Mouse (Mus musculus): ENCODE data around the gene Brd1. TPM values are rescaled to one million over a fixed set of nuclear protein-coding genes. Genes with fewer than 3 reads are reported as not detected.
A peak's percentile ranks its signal among the peaks of the same experiment; 100 is the strongest.
"Not testable (repeated sequence)": the region's sequence is repeated elsewhere in the genome, so short reads cannot be mapped to it uniquely, and the experiment has no call there.

Brd1 gene
- polyA plus RNA-seq, 1 experiment from 2014 or later, result 16.9 TPM

GRCm38 (mm10) chr15:88749617-88750016, 15.6 kb upstream of the Brd1 start:
- H3K9me3 ChIP-seq; H3K4me3 ChIP-seq; DNase-seq (ENCODE audit: low spot score); H3K27me3 ChIP-seq (ENCODE audit: insufficient read depth, poor library complexity, severe bottlenecking); H3K36me3 ChIP-seq; H3K27ac ChIP-seq: not testable (repeated sequence)
- WGBS, result 92% methylated on average over 8 of the region's 8 CpGs
- peaks cover 26% of the 10 kb centered on the region for H3K4me1 ChIP-seq (replicated peaks)

- DNase-seq (ENCODE audit: low spot score), result no peak
- Histone ChIP-seq H3K27me3 (ENCODE audit: insufficient read depth, poor library complexity, severe bottlenecking) (no peaks in the 10 kb centered on the region), H3K27ac (no peak overlapping the region), H3K4me1 (replicated peaks) (peaks cover 12% of the 10 kb centered on the region), H3K4me3 (no peak overlapping the region), H3K36me3 (no peaks in the 10 kb centered on the region), H3K9me3 (no peaks in the 10 kb centered on the region)
- 55% methylated on average over 3 of the region's 3 CpGs for WGBS
Measured at GRCm38 (mm10) chr15:88745926-88746325, 11.9 kb upstream of the Brd1 start.

DNA sequence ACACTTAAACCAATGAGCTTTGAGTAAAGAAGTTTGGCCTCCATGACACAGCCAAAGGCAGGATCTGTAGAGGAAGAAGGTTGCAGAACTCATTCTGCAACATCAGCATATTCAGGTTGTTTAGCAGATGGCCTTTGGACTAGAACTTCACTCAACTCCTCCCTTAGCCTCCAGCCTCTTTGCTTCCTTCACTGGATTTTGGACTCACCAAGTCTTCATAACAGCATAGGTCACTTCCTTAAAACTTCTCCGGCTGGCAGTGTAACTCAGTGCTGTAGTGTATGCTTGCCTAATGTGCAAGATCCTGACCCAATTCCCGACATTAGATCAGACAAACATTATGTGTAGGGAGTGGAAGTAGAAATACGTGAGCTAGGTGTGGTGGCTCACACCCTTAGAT, 11.3 kb upstream of the Brd1 start:
- no peak for DNase-seq (ENCODE audit: low spot score)
- WGBS, result 83% methylated on average over 3 of the region's 3 CpGs
- Histone ChIP-seq H3K4me3 (no peak overlapping the region), H3K27me3 (ENCODE audit: insufficient read depth, poor library complexity, severe bottlenecking) (no peaks in the 10 kb centered on the region), H3K9me3 (no peaks in the 10 kb centered on the region), H3K36me3 (no peaks in the 10 kb centered on the region), H3K4me1 (replicated peaks) (peaks cover 7% of the 10 kb centered on the region; the same call in 1 of the 2 replicates), H3K27ac (no peak overlapping the region)

DNA sequence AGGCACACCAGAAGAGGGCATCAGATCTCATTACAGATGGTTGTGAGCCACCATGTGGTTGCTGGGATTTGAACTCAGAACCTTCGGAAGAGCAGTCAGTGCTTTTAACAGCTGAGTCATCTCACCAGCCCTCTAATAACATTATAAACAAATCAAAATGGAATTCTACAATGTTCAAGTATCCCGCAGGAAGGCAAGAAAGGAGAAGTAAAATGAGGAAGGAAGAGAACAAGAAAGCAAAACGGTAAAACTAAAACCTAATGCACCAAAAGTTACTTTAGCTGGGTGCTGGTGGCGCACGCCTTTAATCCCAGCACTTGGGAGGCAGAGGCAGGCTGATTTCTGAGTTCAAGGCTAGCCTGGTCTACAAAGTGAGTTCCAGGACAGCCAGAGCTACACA, 9.3 kb upstream of the Brd1 start:
- DNase-seq (ENCODE audit: low spot score); H3K9me3 ChIP-seq; H3K4me1 ChIP-seq (replicated peaks); H3K4me3 ChIP-seq; H3K27ac ChIP-seq; H3K27me3 ChIP-seq (ENCODE audit: insufficient read depth, poor library complexity, severe bottlenecking); H3K36me3 ChIP-seq: not testable (repeated sequence)
- WGBS, result 86% methylated on average over 5 of the region's 5 CpGs

GRCm38 (mm10) chr15:88741366-88741765, 7.3 kb upstream of the Brd1 start:
- no peaks in the 10 kb centered on the region for H3K9me3 ChIP-seq
- DNase-seq (ENCODE audit: low spot score), result no peak
- no peaks in the 10 kb centered on the region for H3K36me3 ChIP-seq
- H3K27me3 ChIP-seq (ENCODE audit: insufficient read depth, poor library complexity, severe bottlenecking), result no peaks in the 10 kb centered on the region
- no peak overlapping the region for H3K4me3 ChIP-seq
- 61% methylated on average over 6 of the region's 6 CpGs for WGBS
- no peak overlapping the region for H3K27ac ChIP-seq
- 0 out of 2 replicates have a peak, but pooled peaks cover 4% of the 10 kb centered on the region for H3K4me1 ChIP-seq (replicated peaks)

DNA sequence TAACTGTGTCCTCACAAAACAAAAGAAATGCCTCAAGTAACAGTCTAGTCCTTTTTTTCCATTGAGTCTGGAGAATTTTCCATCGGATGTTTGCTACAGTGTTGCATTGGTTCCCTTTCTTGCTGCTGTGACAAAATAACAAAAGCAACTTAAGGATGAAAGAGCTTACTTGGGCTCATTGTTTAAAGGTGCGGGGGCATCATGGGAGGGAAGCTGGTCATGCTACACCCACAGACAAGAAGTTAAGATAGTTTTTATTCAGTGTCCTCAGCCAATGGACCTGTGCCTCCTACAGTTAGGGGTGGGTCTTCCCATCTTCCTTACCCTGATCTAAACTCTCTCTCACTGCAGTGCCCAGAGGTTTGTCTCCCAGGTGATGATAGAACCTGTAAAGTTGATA, 4.4 kb upstream of the Brd1 start:
- Histone ChIP-seq H3K9me3 (no peaks in the 10 kb centered on the region), H3K27me3 (ENCODE audit: insufficient read depth, poor library complexity, severe bottlenecking) (no peaks in the 10 kb centered on the region), H3K36me3 (no peaks in the 10 kb centered on the region), H3K4me1 (replicated peaks) (peaks cover 12% of the 10 kb centered on the region), H3K27ac (no peak overlapping the region), H3K4me3 (no peak overlapping the region)
- WGBS, result 66% methylated on average over 2 of the region's 2 CpGs
- no peak for DNase-seq (ENCODE audit: low spot score)

DNA sequence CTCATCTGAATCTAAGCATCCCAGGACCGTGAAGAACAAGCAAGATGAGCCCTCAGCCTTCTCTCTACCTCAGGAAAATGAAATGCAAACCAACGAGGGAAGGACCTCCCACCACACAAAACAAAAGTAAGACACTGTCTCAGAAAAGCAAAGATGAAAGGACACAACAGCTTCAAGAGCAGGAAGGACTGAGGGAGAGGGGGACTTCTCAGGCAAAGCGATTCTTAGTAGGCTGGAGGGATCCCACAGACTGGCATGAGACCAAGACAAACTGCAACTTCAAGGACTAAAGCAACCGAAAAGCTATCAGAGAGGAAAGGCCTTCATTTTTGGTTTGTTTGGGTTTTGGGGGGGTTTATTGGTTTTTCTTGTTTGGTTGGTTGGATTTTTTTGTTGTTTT, 2.1 kb upstream of the Brd1 start:
- 78% methylated on average over 4 of the region's 4 CpGs for WGBS
- no peak for DNase-seq (ENCODE audit: low spot score)
- no peaks in the 10 kb centered on the region for H3K27me3 ChIP-seq (ENCODE audit: insufficient read depth, poor library complexity, severe bottlenecking)
- no peaks in the 10 kb centered on the region for H3K9me3 ChIP-seq
- peaks cover 6% of the 10 kb centered on the region for H3K36me3 ChIP-seq
- H3K4me3 ChIP-seq, result no peak overlapping the region
- H3K27ac ChIP-seq, result no peak overlapping the region
- H3K4me1 ChIP-seq (replicated peaks), result peaks cover 27% of the 10 kb centered on the region

DNA sequence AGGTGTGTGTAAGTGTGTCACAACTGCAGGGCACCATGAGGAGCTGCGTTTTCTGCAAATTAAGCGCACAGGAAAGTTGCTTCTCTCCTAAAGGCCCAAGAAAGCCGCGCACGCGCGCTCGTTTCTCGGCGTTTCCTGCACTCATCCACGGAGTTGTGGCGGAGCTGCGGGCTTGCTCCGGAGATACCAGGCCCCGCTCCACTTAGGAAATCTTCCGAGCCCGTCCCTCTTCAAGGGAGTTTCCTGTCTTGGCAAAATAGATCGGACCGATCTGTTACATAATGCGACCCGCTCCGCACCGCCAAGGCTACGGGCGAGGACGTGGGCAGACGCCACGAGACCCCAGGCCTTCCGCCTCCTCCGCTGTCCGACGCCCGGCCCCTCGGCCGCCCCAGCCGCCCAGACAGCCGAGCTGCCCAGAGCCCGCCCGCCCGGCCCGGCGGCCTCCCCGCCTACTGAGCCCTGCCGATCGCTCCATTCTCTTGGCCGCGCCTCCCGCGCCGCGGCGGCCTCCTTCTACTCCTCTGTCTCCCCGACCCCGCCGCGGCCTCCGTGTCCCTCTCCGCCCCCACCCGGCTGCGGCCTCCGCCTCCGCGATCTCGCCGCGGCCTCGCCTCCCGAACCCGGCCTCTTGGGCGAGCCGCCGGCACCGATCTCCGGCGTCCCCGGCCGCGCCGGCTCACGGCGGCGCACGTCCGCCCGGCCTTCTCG, 837 bp downstream of the Brd1 start:
- Histone ChIP-seq H3K27me3 (ENCODE audit: insufficient read depth, poor library complexity, severe bottlenecking) (no peaks in the 10 kb centered on the region), H3K9me3 (no peaks in the 10 kb centered on the region), H3K4me3 (peak overlapping the region; percentile 99), H3K36me3 (peaks cover 35% of the 10 kb centered on the region), H3K27ac (peak overlapping the region; percentile 99), H3K4me1 (replicated peaks) (peaks cover 32% of the 10 kb centered on the region)
- peak; percentile 59 for DNase-seq (ENCODE audit: low spot score)
- under 1% methylated on average over 81 of the region's 86 CpGs for WGBS

DNA sequence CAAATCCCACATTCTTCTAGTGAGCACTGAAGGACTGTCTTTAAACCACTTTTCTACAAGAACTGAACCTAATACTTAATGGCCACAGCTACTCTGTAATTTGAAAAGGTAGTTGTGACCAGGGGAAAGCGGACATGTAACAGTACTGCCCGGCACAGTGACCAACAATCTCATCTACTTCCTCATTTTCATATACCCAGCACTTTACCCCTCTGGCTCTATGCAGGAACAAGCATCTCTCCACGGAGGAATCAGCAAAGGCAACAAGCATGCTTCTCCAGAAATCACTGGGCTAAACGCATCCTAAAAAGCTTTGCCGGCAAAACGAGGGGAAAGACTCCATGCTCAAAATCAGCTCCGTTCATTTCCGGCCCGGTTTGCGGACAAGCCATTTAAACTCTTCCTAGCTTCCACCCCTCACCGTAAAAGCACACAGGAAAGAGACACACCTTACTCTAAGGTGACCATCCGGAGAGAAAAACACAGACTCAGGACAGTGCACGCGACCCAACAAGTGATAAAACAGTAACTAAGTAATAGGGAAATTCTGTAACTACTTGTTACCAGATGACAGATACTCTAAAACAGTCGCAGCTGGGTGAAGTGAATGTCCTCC, 1.5 kb downstream of the Brd1 start:
- peaks cover 41% of the 10 kb centered on the region for H3K36me3 ChIP-seq
- no peaks in the 10 kb centered on the region for H3K27me3 ChIP-seq (ENCODE audit: insufficient read depth, poor library complexity, severe bottlenecking)
- peaks cover 32% of the 10 kb centered on the region for H3K4me1 ChIP-seq (replicated peaks)
- peak overlapping the region; percentile 99 for H3K4me3 ChIP-seq
- peak overlapping the region; percentile 99 for H3K27ac ChIP-seq
- DNase-seq (ENCODE audit: low spot score), result no peak
- WGBS, result 42% methylated on average over 15 of the region's 15 CpGs
- H3K9me3 ChIP-seq, result no peaks in the 10 kb centered on the region

- H3K36me3 ChIP-seq, result peaks cover 56% of the 10 kb centered on the region
- no peak overlapping the region for H3K4me3 ChIP-seq
- H3K27me3 ChIP-seq (ENCODE audit: insufficient read depth, poor library complexity, severe bottlenecking), result no peaks in the 10 kb centered on the region
- no peak overlapping the region for H3K27ac ChIP-seq
- no peaks in the 10 kb centered on the region for H3K9me3 ChIP-seq
- peaks cover 32% of the 10 kb centered on the region for H3K4me1 ChIP-seq (replicated peaks)
- DNase-seq (ENCODE audit: low spot score), result no peak
- 87% methylated on average over 3 of the region's 3 CpGs for WGBS
Measured at GRCm38 (mm10) chr15:88730717-88731116, 3.3 kb downstream of the Brd1 start.

GRCm38 (mm10) chr15:88727204-88727603, 6.8 kb downstream of the Brd1 start:
- H3K36me3 ChIP-seq, result peaks cover 90% of the 10 kb centered on the region

DNA sequence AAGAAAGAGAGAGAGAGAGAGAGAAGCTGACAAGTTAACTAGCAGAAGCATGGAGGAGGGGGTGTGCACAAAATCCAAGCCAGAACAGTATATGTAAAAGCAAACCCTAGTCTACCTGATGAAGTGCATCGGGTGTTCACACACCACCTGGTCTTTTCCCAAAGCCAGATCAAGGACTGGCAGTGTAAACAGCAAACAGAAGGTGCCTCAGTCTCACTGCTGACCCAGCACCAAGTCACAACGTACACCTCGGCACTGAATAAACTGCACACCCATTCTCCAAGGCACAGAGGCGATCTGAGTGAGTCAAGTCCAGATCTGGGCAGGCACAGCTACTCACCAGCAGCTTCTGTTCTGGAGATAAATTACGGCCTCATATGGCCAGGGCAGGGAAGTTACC, 9.0 kb downstream of the Brd1 start:
- DNase-seq (ENCODE audit: low spot score), result no peak
- Histone ChIP-seq H3K9me3 (no peaks in the 10 kb centered on the region), H3K4me3 (no peak overlapping the region), H3K4me1 (replicated peaks) (no peaks in the 10 kb centered on the region), H3K36me3 (peaks cover 93% of the 10 kb centered on the region), H3K27me3 (ENCODE audit: insufficient read depth, poor library complexity, severe bottlenecking) (no peaks in the 10 kb centered on the region), H3K27ac (no peak overlapping the region)
- WGBS, result 94% methylated on average over 5 of the region's 5 CpGs

More at GRCm38 (mm10) chr15:88727204-88727603, 6.8 kb downstream of the Brd1 start:
- Histone ChIP-seq H3K27me3 (ENCODE audit: insufficient read depth, poor library complexity, severe bottlenecking) (no peaks in the 10 kb centered on the region), H3K4me3 (no peak overlapping the region), H3K9me3 (no peaks in the 10 kb centered on the region), H3K27ac (no peak overlapping the region), H3K4me1 (replicated peaks) (peaks cover 16% of the 10 kb centered on the region)
- WGBS, result 90% methylated on average over 3 of the region's 3 CpGs
- no peak for DNase-seq (ENCODE audit: low spot score)

- no peaks in the 10 kb centered on the region for H3K9me3 ChIP-seq
- no peak for DNase-seq (ENCODE audit: low spot score)
- no peaks in the 10 kb centered on the region for H3K4me1 ChIP-seq (replicated peaks)
- WGBS, result 90% methylated on average over 7 of the region's 7 CpGs
- H3K27ac ChIP-seq, result no peak overlapping the region
- H3K27me3 ChIP-seq (ENCODE audit: insufficient read depth, poor library complexity, severe bottlenecking), result no peaks in the 10 kb centered on the region
- H3K4me3 ChIP-seq, result no peak overlapping the region
- H3K36me3 ChIP-seq, result peaks cover 93% of the 10 kb centered on the region
Measured at GRCm38 (mm10) chr15:88724311-88724710, 9.7 kb downstream of the Brd1 start.
